Mouse (Mus musculus): ENCODE measurements around the gene Lrch1. TPM values are rescaled to one million over a fixed set of nuclear protein-coding genes. Genes with fewer than 3 reads are reported as not detected.

The Lrch1 gene
- polyA plus RNA-seq, 1 experiment from 2014 or later = 6.8 TPM

DNA sequence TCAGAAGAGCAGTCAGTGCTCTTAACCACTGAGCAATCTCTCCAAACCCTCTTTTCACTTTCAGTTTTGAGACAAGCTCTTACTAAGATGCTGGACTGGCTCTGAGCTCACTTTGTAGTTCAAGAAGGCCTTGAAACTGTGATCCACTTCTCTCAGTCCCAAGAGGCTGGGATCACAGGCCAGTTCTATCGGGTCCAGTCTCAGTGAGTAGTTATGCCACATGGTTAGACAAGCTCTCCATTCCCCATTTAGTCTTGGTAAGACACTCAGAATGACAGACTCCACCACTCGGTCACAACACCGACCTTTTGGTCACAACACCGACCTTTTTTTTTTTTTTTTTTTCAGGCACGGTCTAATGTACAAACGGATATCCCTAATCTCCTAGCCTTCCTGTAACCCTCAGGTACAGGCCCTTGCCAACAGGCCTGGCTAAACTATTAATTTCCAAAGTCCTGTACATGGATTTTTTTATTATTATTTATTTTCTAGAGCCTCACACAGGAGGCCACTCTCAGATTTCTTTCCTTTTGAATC lies 4.0 kb downstream of the Lrch1 start:
- Histone ChIP-seq H3K4me3 (ENCODE audit: low read depth, low read length) (no peak overlapping the region), H3K36me3 (ENCODE audit: control insufficient read depth, insufficient read depth, low read length) (no peaks in the 10 kb centered on the region), H3K27me3 (replicated peaks; ENCODE audit: control insufficient read depth, insufficient read depth, low read length) (no peaks in the 10 kb centered on the region), H3K4me2 (ENCODE audit: low read length) (no peak overlapping the region), H3K27ac (ENCODE audit: low read depth, low read length) (no peak overlapping the region), H3K9ac (ENCODE audit: low read length) (no peak overlapping the region), H3K9me3 (replicated peaks; ENCODE audit: control insufficient read depth, low read length) (no peaks in the 10 kb centered on the region), H3K4me1 (ENCODE audit: control insufficient read depth, insufficient read depth, low read length) (peaks cover 6% of the 10 kb centered on the region)
- ATAC-seq (no peak), DNase-seq (ENCODE audit: low spot score) (no peak)
- WGBS = 91% methylated on average over 6 of the region's 6 CpGs

DNA sequence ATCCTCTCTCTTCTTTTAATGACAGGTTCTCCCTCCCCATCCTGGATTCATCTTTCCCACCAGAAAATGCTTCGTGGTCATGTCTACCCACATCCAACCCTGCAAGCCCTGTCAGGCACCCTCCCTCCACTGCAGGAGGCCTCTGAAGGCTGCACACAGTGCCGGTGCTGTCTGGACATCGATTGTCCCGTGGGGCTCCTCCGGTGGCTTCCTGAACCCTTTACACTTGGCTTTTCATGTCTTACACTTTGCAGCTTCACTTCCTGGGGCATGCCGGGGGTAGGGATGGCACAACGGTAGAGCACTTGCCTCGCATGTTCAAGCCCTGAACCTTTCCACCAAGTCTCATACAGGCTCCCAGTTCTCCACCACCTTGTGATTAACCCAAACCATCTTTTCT lies 4.7 kb downstream of the Lrch1 start:
- no peaks in the 10 kb centered on the region for H3K36me3 ChIP-seq (ENCODE audit: control insufficient read depth, insufficient read depth, low read length)
- no peak for ATAC-seq
- H3K4me2 ChIP-seq (ENCODE audit: low read length) = no peak overlapping the region
- H3K27me3 ChIP-seq (replicated peaks; ENCODE audit: control insufficient read depth, insufficient read depth, low read length) = no peaks in the 10 kb centered on the region
- no peak overlapping the region for H3K9ac ChIP-seq (ENCODE audit: low read length)
- no peak overlapping the region for H3K27ac ChIP-seq (ENCODE audit: low read depth, low read length)
- no peak for DNase-seq (ENCODE audit: low spot score)
- H3K4me3 ChIP-seq (ENCODE audit: low read depth, low read length) = no peak overlapping the region
- H3K9me3 ChIP-seq (replicated peaks; ENCODE audit: control insufficient read depth, low read length) = no peaks in the 10 kb centered on the region
- WGBS = 92% methylated on average over 8 of the region's 8 CpGs
- H3K4me1 ChIP-seq (ENCODE audit: control insufficient read depth, insufficient read depth, low read length) = peaks cover 3% of the 10 kb centered on the region; the same call in 1 of the 2 replicates

DNA sequence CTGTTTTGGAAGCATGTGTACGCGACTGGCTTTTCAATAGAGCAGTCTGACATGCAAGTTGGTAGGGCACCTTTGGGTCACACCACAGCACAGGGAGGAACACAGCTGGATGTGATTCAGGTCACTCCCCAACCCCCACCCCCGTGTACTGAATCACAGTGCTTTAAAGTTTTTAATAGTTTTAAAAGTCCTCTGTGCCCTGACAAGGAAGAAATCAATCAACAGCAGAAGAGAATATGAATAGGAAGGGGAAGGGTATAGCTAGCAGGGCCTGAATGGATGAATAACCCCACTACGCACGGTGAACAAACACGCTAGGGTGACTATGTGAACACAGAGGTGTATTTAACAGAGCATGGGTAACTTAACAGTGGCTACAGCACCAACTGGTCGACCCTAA lies 6.1 kb downstream of the Lrch1 start:
- Histone ChIP-seq H3K27ac (ENCODE audit: low read depth, low read length) (no peak overlapping the region), H3K9ac (ENCODE audit: low read length) (no peak overlapping the region), H3K4me3 (ENCODE audit: low read depth, low read length) (no peak overlapping the region), H3K36me3 (ENCODE audit: control insufficient read depth, insufficient read depth, low read length) (no peaks in the 10 kb centered on the region), H3K4me2 (ENCODE audit: low read length) (no peak overlapping the region), H3K9me3 (replicated peaks; ENCODE audit: control insufficient read depth, low read length) (no peaks in the 10 kb centered on the region), H3K27me3 (replicated peaks; ENCODE audit: control insufficient read depth, insufficient read depth, low read length) (no peaks in the 10 kb centered on the region), H3K4me1 (ENCODE audit: control insufficient read depth, insufficient read depth, low read length) (peaks cover 3% of the 10 kb centered on the region; the same call in 1 of the 2 replicates)
- DNase-seq (ENCODE audit: low spot score) = no peak
- WGBS = 86% methylated on average over 7 of the region's 7 CpGs
- no peak for ATAC-seq

DNA sequence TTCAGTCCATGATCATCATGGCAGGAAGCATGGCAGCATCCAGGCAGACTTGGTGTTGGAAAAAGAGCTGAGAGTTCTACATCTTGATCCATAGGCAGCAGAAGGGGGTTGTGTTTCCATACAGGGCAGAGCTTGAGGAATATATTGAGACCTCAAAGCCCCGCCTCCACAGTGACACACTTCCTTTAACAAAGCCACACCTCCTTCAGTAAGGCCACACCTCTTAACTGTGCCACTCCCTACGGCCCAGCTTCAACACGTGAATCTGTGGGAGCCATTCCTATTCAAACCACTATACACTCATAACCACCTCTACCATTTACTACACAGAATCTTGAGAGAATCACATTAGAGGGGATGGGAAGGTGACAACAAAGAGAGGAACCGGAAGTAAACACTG lies 6.9 kb downstream of the Lrch1 start:
- no peak overlapping the region for H3K9ac ChIP-seq (ENCODE audit: low read length)
- WGBS = 94% methylated on average over 4 of the region's 4 CpGs
- H3K4me3 ChIP-seq (ENCODE audit: low read depth, low read length) = no peak overlapping the region
- H3K27me3 ChIP-seq (replicated peaks; ENCODE audit: control insufficient read depth, insufficient read depth, low read length) = no peaks in the 10 kb centered on the region
- H3K4me2 ChIP-seq (ENCODE audit: low read length) = no peak overlapping the region
- no peaks in the 10 kb centered on the region for H3K36me3 ChIP-seq (ENCODE audit: control insufficient read depth, insufficient read depth, low read length)
- no peak overlapping the region for H3K27ac ChIP-seq (ENCODE audit: low read depth, low read length)
- no peaks in the 10 kb centered on the region for H3K9me3 ChIP-seq (replicated peaks; ENCODE audit: control insufficient read depth, low read length)
- ATAC-seq = no peak
- peaks cover 2% of the 10 kb centered on the region; the same call in 1 of the 2 replicates for H3K4me1 ChIP-seq (ENCODE audit: control insufficient read depth, insufficient read depth, low read length)
- no peak for DNase-seq (ENCODE audit: low spot score)

DNA sequence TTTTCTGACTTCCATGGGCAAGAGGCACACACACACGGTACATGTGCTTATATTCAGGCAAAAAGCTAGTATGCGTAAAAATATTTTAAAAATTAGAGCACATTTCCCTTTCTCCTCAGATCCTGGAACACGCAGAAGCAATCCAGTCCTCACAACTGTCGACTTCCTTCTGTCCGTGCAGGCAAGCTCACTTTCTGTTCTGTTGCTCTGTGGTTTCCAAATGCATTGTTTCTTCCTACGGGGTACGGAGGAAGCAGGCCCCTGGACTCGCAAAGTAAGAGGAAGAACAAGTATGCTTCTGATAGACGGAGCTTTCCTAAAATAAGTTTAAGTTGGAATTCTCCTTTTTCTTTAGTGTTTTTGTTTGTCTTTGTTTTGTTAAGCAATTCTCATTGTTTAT lies 8.3 kb downstream of the Lrch1 start:
- no peaks in the 10 kb centered on the region for H3K36me3 ChIP-seq (ENCODE audit: control insufficient read depth, insufficient read depth, low read length)
- no peaks in the 10 kb centered on the region for H3K9me3 ChIP-seq (replicated peaks; ENCODE audit: control insufficient read depth, low read length)
- 81% methylated on average over 9 of the region's 9 CpGs for WGBS
- no peak overlapping the region for H3K4me2 ChIP-seq (ENCODE audit: low read length)
- H3K27me3 ChIP-seq (replicated peaks; ENCODE audit: control insufficient read depth, insufficient read depth, low read length) = no peaks in the 10 kb centered on the region
- H3K27ac ChIP-seq (ENCODE audit: low read depth, low read length) = no peak overlapping the region
- ATAC-seq = no peak
- no peak overlapping the region for H3K4me3 ChIP-seq (ENCODE audit: low read depth, low read length)
- H3K4me1 ChIP-seq (ENCODE audit: control insufficient read depth, insufficient read depth, low read length) = no peaks in the 10 kb centered on the region
- no peak for DNase-seq (ENCODE audit: low spot score)
- H3K9ac ChIP-seq (ENCODE audit: low read length) = no peak overlapping the region

DNA sequence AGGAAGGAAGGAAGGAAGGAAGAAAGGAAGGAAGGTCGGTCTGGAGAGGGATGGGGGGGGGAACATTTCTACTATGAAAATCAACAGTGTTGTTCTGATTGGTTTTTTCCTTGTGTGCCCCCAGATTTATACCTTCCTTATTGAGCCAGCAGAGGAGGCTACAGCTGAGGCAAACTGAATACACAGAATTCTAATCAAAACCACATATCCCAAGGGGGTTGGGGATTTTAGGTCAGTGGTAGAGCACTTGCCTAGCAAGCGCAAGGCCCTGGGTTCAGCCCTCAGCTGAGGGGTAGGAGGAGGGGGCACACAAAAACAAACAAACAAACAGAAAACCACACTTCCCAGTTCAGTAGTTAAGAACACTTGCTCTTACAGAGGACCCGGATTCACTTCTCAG lies 8.8 kb downstream of the Lrch1 start:
- no peak overlapping the region for H3K4me2 ChIP-seq (ENCODE audit: low read length)
- H3K9ac ChIP-seq (ENCODE audit: low read length) = no peak overlapping the region
- no peaks in the 10 kb centered on the region for H3K4me1 ChIP-seq (ENCODE audit: control insufficient read depth, insufficient read depth, low read length)
- WGBS = 89% methylated on average over 3 of the region's 3 CpGs
- H3K27ac ChIP-seq (ENCODE audit: low read depth, low read length) = no peak overlapping the region
- no peaks in the 10 kb centered on the region for H3K36me3 ChIP-seq (ENCODE audit: control insufficient read depth, insufficient read depth, low read length)
- no peak for DNase-seq (ENCODE audit: low spot score)
- ATAC-seq = no peak
- H3K27me3 ChIP-seq (replicated peaks; ENCODE audit: control insufficient read depth, insufficient read depth, low read length) = no peaks in the 10 kb centered on the region
- no peak overlapping the region for H3K4me3 ChIP-seq (ENCODE audit: low read depth, low read length)
- H3K9me3 ChIP-seq (replicated peaks; ENCODE audit: control insufficient read depth, low read length) = no peaks in the 10 kb centered on the region

DNA sequence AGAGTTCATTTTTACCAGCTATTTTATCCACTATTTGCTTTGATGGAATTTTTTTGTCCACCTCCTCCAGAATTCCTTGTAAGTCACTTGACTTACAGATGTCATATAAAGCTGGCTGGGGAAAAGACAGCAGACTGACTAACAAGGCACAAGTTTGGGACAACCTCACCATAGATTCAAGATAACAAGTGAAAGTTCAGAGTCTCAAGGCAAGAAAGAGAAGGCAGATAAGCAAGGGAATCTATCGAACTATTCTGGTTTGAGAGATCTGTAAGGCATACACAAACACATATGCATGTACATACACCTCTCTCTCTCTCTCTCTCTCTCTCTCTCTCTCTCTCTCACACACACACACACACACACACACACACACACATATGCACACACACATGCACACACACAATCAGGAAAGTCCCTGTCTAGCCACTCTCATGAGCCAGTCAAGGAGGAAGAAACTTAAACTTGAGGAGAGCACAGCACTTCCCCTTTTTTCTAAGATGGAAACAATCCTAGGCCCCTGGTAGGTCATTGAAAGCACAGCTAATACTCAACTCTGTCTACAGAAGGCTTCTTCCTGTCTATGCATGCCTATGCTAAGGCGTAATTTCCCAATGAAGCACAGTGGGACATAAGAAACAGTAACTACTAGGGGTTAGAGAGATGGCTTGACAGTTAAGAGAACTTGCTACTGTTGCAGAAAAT lies 11.0 kb downstream of the Lrch1 start:
- no peak overlapping the region for H3K4me2 ChIP-seq (ENCODE audit: low read length)
- no peak overlapping the region for H3K9ac ChIP-seq (ENCODE audit: low read length)
- no peak overlapping the region for H3K4me3 ChIP-seq (ENCODE audit: low read depth, low read length)
- H3K9me3 ChIP-seq (replicated peaks; ENCODE audit: control insufficient read depth, low read length) = no peaks in the 10 kb centered on the region
- ATAC-seq = no peak
- DNase-seq (ENCODE audit: low spot score) = no peak
- no peaks in the 10 kb centered on the region for H3K4me1 ChIP-seq (ENCODE audit: control insufficient read depth, insufficient read depth, low read length)
- 91% methylated on average over 2 of the region's 2 CpGs for WGBS
- no peak overlapping the region for H3K27ac ChIP-seq (ENCODE audit: low read depth, low read length)
- no peaks in the 10 kb centered on the region for H3K36me3 ChIP-seq (ENCODE audit: control insufficient read depth, insufficient read depth, low read length)
- no peaks in the 10 kb centered on the region for H3K27me3 ChIP-seq (replicated peaks; ENCODE audit: control insufficient read depth, insufficient read depth, low read length)

DNA sequence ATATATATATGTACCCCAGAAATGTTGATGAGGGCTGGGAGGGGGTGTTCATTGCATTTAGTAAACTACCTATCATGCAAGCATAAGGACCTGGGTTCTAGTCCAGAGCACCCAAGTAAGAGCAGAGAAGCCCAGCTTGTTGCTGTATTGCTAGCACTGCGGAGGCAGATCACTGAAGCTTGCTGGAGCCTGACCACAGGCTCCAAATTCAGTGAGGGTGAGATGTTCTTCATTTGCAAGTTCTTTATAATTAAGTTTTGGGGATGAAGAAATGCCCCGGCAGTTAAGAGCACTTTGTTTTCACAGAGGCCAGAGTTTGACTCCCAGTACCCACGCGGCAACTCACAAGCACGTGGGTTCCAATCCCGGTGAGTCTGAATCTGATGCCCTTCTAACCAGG lies 12.6 kb downstream of the Lrch1 start:
- H3K4me3 ChIP-seq (ENCODE audit: low read depth, low read length) = no peak overlapping the region
- H3K4me2 ChIP-seq (ENCODE audit: low read length) = no peak overlapping the region
- DNase-seq (ENCODE audit: low spot score) (no peak), ATAC-seq (no peak)
- H3K27ac ChIP-seq (ENCODE audit: low read depth, low read length) = no peak overlapping the region
- H3K4me1 ChIP-seq (ENCODE audit: control insufficient read depth, insufficient read depth, low read length) = no peaks in the 10 kb centered on the region
- no peak overlapping the region for H3K9ac ChIP-seq (ENCODE audit: low read length)
- no peaks in the 10 kb centered on the region for H3K9me3 ChIP-seq (replicated peaks; ENCODE audit: control insufficient read depth, low read length)
- H3K27me3 ChIP-seq (replicated peaks; ENCODE audit: control insufficient read depth, insufficient read depth, low read length) = no peaks in the 10 kb centered on the region
- WGBS = 90% methylated on average over 6 of the region's 6 CpGs
- H3K36me3 ChIP-seq (ENCODE audit: control insufficient read depth, insufficient read depth, low read length) = no peaks in the 10 kb centered on the region

DNA sequence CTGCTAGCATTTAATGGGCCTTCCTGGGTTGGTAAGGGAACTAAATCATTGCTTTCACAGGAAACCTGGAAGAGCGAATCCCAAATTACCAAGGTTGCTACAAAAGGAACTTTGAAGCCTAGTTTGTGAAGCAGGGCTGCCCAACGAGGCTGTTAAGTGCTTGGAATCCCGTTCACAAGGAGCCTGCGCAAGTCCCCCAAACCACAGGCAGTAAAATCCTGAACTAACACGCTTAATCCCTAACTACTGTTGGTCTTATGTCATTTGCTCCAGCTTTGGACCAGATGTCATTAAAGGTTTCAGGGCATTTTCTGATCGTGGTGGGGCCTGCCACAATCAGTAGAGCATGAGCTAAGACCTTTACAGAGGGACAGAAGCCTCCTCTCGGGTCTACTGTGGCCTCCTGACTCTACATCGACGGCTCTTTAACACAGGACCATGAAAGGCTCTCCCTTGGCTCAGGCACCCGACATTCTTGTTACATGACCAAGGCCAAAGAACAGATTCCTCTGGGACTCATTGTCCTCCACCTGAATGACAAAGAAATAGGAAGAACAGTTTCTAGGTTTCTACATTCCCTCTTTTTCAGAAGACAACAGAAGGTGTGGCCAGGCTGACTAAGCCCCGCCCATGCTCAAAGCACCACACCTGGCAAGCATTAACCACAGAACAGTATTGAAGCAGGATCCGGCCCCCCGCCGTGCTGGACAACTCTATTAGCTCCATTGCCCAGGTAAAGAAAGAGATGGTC lies 13.5 kb downstream of the Lrch1 start:
- WGBS = 86% methylated on average over 14 of the region's 14 CpGs
- Histone ChIP-seq H3K4me2 (ENCODE audit: low read length) (no peak overlapping the region), H3K4me1 (ENCODE audit: control insufficient read depth, insufficient read depth, low read length) (no peaks in the 10 kb centered on the region), H3K4me3 (ENCODE audit: low read depth, low read length) (no peak overlapping the region), H3K9ac (ENCODE audit: low read length) (no peak overlapping the region), H3K27me3 (replicated peaks; ENCODE audit: control insufficient read depth, insufficient read depth, low read length) (no peaks in the 10 kb centered on the region), H3K36me3 (ENCODE audit: control insufficient read depth, insufficient read depth, low read length) (no peaks in the 10 kb centered on the region), H3K9me3 (replicated peaks; ENCODE audit: control insufficient read depth, low read length) (no peaks in the 10 kb centered on the region), H3K27ac (ENCODE audit: low read depth, low read length) (no peak overlapping the region)
- DNase-seq (ENCODE audit: low spot score) (no peak), ATAC-seq (no peak)
